Mouse (Mus musculus) lung, adult 2 months (tissue): ENCODE results near the gene Ksr2.

Experiments
- CTCF ChIP-seq: fragments of 200-500 bp; IDR thresholded peaks from 2 replicates; pipeline ENCODE4 v1.5.1; 2011; ENCODE audit warnings: mild to moderate bottlenecking, low read length, control low read depth; ENCODE audit not compliant: insufficient read depth
- POLR2A ChIP-seq: fragments of 200-500 bp; IDR thresholded peaks from 2 replicates; pipeline ENCODE4 v1.6.1; 2011; ENCODE audit warnings: low read depth, mild to moderate bottlenecking, control low read depth, low read length, borderline replicate concordance; ENCODE audit errors: extremely low read depth

DNA sequence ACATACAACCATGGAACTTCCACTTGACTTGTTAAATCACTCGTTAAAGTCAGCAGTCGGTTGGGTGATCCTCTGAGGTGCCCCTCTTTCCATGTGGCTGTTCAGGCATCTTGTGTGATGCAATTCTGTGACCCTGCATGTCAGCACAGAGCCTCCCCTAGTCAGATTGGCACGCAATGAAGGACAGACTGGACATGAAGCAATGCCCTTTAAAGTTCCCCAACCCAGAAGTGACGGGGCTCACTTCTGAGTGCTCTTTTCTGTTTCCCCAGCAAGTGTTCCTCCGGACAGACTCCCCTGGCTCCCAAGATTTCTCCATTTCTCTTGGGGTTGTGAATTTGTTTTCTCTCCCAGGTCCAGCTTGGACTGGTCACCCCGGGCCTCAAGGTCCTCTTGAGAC is 317.5 kb downstream of the Ksr2 start:
- TF ChIP-seq CTCF (no peak), POLR2A (no peak)
